Mouse (Mus musculus): Measurements from ENCODE around the gene Pde6g. TPM values are rescaled to one million over a fixed set of nuclear protein-coding genes. Genes with fewer than 3 reads are reported as not detected.

The Pde6g gene
- polyA plus RNA-seq, 1 experiment from 2014 or later: not detected

DNA sequence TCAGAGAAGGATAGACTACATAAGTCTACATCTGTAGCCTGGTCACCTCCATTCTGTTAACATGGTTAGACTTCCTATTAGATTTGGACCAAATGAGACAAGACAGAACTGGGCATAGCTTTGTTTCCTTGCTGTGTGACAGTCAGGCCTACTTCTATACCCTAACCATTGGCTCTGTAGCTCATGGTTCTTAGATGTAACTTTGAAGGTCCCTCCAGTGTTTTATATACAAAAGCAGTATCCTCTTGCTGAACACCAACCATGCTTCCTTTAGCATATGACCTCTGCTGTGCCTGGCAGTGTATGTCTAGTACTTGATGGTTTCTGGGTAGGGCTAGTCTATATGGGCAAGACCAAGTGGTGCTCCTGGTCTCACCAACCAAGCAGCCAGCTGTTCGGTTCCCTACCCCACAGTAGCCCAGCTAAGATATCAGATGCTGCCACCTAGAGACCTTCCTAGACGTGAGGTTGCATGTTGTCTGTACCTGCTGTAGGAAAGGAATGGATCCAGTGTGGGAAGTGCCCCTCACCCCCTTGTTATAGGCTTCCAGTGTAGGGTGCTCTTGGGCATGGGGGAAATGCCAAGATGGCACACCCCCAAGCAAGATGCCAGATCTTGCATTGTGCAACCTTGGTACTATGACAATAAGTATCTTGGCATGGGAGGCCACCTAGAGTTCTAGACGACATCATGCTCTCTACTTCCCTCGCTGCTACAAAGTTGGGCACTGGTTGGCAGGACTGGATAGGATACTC, 37.2 kb upstream of the Pde6g start:
- H3K27ac ChIP-seq (ENCODE audit: low read length): peak overlapping the region; percentile 71; the same call in 1 of the 2 replicates

DNA sequence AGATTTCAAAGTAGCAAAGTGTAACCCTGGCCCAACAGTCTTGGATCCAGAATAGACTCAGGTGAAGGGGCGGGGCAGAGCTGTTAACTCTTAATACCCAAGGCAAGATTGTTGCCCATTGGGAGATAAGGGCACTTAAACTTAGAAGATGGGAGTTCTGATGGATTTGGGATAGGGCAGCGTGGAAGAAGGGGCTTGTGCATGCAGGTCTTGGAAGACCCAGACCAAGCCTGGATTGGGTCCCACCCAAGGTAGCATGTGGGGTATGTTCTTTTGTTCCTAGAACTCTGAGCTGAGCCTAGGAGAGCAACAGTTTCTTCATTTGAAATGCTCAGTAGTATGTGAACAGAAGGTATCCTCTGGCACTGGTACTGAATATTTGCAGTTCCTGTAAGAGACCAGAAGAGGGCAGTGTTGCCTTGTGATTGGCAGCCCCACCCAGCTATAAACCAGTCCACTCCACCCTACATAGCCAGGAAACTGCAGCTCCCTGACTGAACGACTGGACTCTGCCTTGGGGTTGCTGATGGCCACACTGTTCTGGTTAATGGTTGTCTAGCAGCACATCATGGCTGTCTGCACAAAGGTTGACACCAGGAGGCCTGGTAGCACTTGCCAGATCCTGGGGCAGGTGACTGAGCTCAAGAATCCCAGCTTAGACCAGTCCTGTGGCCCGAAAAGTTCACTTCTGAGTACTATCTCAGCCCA, 35.9 kb upstream of the Pde6g start:
- peak; percentile 29 for ATAC-seq
- Histone ChIP-seq H3K4me3 (ENCODE audit: low read depth, low read length) (no peak overlapping the region), H3K36me3 (ENCODE audit: insufficient read depth, low read length) (no peaks in the 10 kb centered on the region; the same call in 1 of the 2 replicates), H3K4me2 (replicated peaks; ENCODE audit: low read depth, low read length) (no peak overlapping the region), H3K9me3 (ENCODE audit: low read length) (no peaks in the 10 kb centered on the region), H3K4me1 (ENCODE audit: insufficient read depth, low read depth, low read length) (peaks cover 9% of the 10 kb centered on the region), H3K27me3 (replicated peaks; ENCODE audit: insufficient read depth, low read length) (no peaks in the 10 kb centered on the region), H3K27ac (ENCODE audit: low read length) (no peak overlapping the region), H3K9ac (replicated peaks; ENCODE audit: low read depth) (no peak overlapping the region)
- TF ChIP-seq CTCF (IDR thresholded peaks at IDR 0.05): peak; percentile 92
- no peak for TF ChIP-seq EP300 (IDR thresholded peaks at IDR 0.05)
- peak; percentile 96 for DNase-seq (ENCODE audit: low spot score)
- 62% methylated on average over 4 of the region's 4 CpGs for WGBS

More for the DNA sequence above, 37.2 kb upstream of the Pde6g start:
- H3K4me3 ChIP-seq (ENCODE audit: low read depth, low read length): no peak overlapping the region
- no peaks in the 10 kb centered on the region for H3K27me3 ChIP-seq (replicated peaks; ENCODE audit: insufficient read depth, low read length)
- 0 out of 2 replicates have a peak overlapping the region, but pooled peaks have one; percentile 98 for H3K4me2 ChIP-seq (replicated peaks; ENCODE audit: low read depth, low read length)
- H3K9ac ChIP-seq (replicated peaks; ENCODE audit: low read depth): no peak overlapping the region
- WGBS: 32% methylated on average over 4 of the region's 4 CpGs
- no peaks in the 10 kb centered on the region for H3K9me3 ChIP-seq (ENCODE audit: low read length)
- peaks cover 9% of the 10 kb centered on the region for H3K4me1 ChIP-seq (ENCODE audit: insufficient read depth, low read depth, low read length)
- peaks cover 9% of the 10 kb centered on the region for H3K36me3 ChIP-seq (ENCODE audit: insufficient read depth, low read length)
- peak; percentile 32; the same call in 1 of the 2 replicates for TF ChIP-seq CTCF (IDR thresholded peaks at IDR 0.05)
- TF ChIP-seq EP300 (IDR thresholded peaks at IDR 0.05): no peak
- DNase-seq (ENCODE audit: low spot score) (peak; percentile 29), ATAC-seq (no peak)

DNA sequence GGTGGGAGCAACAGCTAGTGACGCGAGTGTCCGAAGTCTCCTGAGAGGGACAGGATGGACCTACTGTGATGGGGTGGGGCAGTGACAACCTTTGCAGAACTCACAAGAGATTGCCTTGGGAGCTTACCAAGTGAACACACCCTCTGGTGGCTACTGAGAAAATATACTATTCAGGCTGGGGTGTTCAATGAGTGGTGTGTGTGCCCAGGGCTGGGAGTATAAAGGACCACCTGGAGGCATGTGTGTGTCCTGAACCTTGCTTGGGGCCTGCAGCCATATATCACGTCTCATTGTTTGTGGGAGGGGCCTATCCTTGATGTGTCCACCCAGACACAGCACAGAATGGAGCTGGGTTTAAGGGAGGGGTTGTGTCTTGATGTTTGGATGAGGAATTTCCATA, 35.2 kb upstream of the Pde6g start:
- Histone ChIP-seq H3K36me3 (ENCODE audit: insufficient read depth, low read length) (no peaks in the 10 kb centered on the region; the same call in 1 of the 2 replicates), H3K4me1 (ENCODE audit: insufficient read depth, low read depth, low read length) (peaks cover 9% of the 10 kb centered on the region), H3K9me3 (ENCODE audit: low read length) (no peaks in the 10 kb centered on the region), H3K4me3 (ENCODE audit: low read depth, low read length) (no peak overlapping the region), H3K4me2 (replicated peaks; ENCODE audit: low read depth, low read length) (no peak overlapping the region), H3K27ac (ENCODE audit: low read length) (no peak overlapping the region), H3K9ac (replicated peaks; ENCODE audit: low read depth) (no peak overlapping the region), H3K27me3 (replicated peaks; ENCODE audit: insufficient read depth, low read length) (no peaks in the 10 kb centered on the region)
- no peak for DNase-seq (ENCODE audit: low spot score)
- no peak for ATAC-seq
- WGBS: 74% methylated on average over 4 of the region's 4 CpGs
- TF ChIP-seq CTCF (IDR thresholded peaks at IDR 0.05) (no peak), EP300 (IDR thresholded peaks at IDR 0.05) (no peak)

DNA sequence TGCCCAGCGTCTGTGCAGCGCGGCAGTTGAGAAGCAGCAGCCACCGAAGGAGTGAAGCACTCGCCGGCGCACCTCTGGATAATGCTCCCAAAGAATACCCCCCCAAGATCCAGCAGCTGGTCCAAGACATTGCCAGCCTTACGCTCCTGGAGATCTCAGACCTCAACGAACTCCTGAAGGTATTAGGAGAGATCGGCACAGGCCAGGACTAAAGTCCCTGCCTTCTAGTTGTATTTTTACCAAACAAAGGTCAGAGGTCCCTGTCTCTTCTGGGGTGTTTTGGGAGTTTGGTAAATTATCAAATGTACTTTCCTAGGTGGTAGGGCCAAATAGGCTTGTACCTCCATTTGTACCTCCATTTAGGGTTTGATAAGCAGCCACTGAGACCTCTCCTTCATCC, 32.0 kb upstream of the Pde6g start:
- no peaks in the 10 kb centered on the region for H3K9me3 ChIP-seq (ENCODE audit: low read length)
- peak overlapping the region; percentile 76 for H3K9ac ChIP-seq (replicated peaks; ENCODE audit: low read depth)
- DNase-seq (ENCODE audit: low spot score) (no peak), ATAC-seq (no peak)
- H3K4me1 ChIP-seq (ENCODE audit: insufficient read depth, low read depth, low read length): no peaks in the 10 kb centered on the region; the same call in 1 of the 2 replicates
- no peak for TF ChIP-seq EP300 (IDR thresholded peaks at IDR 0.05)
- no peak for TF ChIP-seq CTCF (IDR thresholded peaks at IDR 0.05)
- peak overlapping the region; percentile 94 for H3K4me2 ChIP-seq (replicated peaks; ENCODE audit: low read depth, low read length)
- H3K27me3 ChIP-seq (replicated peaks; ENCODE audit: insufficient read depth, low read length): no peaks in the 10 kb centered on the region
- H3K36me3 ChIP-seq (ENCODE audit: insufficient read depth, low read length): peaks cover 23% of the 10 kb centered on the region
- 5% methylated on average over 10 of the region's 10 CpGs for WGBS
- no peak overlapping the region for H3K27ac ChIP-seq (ENCODE audit: low read length)
- H3K4me3 ChIP-seq (ENCODE audit: low read depth, low read length): peak overlapping the region; percentile 73

DNA sequence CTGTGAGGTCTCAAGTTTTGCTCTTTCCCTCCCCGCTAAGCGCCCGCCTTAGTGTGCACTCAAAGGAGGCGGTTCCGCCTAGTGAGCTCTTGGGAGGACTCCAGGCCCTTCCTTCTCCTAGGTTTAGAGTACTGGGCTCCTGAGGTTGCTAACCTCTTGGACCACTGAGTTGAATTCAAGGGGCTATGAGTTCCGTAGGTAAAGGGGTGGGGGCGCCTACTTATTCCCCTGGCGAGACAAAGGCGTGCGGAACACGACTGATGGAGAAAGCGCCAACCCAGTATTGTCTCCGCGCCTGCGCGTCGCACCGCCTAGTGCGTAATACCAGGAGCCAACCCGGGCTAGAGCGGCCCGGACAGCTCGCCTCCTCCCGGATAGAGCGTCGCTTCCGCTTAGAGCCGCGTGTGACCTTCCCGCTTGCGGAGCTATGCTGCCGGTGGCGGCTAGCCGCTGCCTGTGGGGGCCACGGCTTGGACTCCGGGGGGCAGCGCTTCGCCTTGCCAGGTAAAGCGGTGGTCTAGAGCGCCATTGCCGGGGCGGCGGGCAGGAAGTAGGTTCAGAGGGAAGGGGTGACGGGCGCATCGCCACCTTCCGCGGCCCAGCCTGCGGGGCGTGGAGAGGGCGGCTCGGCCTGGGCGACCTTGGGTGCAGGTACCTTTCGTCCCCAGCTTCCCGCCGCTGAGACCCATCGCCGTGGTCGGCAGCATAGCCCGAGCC, 31.1 kb upstream of the Pde6g start, which contains the start of gene Mrpl12:
TSS of gene Mrpl12 (plus strand) at position 349 of the 717 bp plus-strand sequence.
- WGBS: under 1% methylated on average over 53 of the region's 60 CpGs
- DNase-seq (ENCODE audit: low spot score): peak; percentile 97

More for the DNA sequence above, 31.1 kb upstream of the Pde6g start, which contains the start of gene Mrpl12:
- Histone ChIP-seq H3K27ac (ENCODE audit: low read length) (peak within 1 kb of the TSS; percentile 38; the same call in 1 of the 2 replicates), H3K9me3 (ENCODE audit: low read length) (no peaks in the 10 kb centered on the region), H3K4me3 (ENCODE audit: low read depth, low read length) (peak within 1 kb of the TSS; percentile 73), H3K4me2 (replicated peaks; ENCODE audit: low read depth, low read length) (peak within 1 kb of the TSS; percentile 94), H3K36me3 (ENCODE audit: insufficient read depth, low read length) (peaks cover 30% of the 10 kb centered on the region), H3K4me1 (ENCODE audit: insufficient read depth, low read depth, low read length) (no peaks in the 10 kb centered on the region; the same call in 1 of the 2 replicates), H3K9ac (replicated peaks; ENCODE audit: low read depth) (peak within 1 kb of the TSS; percentile 76), H3K27me3 (replicated peaks; ENCODE audit: insufficient read depth, low read length) (no peaks in the 10 kb centered on the region)
- ATAC-seq: peak; percentile 96
- TF ChIP-seq EP300 (IDR thresholded peaks at IDR 0.05) (no peak), CTCF (IDR thresholded peaks at IDR 0.05) (peak; percentile 16)

Data from lung, postnatal 0 days (tissue).